Mouse (Mus musculus): ENCODE data around the gene Pdzd8. TPM values are rescaled to one million over a fixed set of nuclear protein-coding genes. Genes with fewer than 3 reads are reported as not detected.

The Pdzd8 gene
- total RNA-seq, 2 experiments from 2014 or later, result 40.0 to 40.8 TPM

GRCm38 (mm10) chr19:59273190-59273589 is 72.4 kb downstream of the Pdzd8 start:
- no peak for DNase-seq

DNA sequence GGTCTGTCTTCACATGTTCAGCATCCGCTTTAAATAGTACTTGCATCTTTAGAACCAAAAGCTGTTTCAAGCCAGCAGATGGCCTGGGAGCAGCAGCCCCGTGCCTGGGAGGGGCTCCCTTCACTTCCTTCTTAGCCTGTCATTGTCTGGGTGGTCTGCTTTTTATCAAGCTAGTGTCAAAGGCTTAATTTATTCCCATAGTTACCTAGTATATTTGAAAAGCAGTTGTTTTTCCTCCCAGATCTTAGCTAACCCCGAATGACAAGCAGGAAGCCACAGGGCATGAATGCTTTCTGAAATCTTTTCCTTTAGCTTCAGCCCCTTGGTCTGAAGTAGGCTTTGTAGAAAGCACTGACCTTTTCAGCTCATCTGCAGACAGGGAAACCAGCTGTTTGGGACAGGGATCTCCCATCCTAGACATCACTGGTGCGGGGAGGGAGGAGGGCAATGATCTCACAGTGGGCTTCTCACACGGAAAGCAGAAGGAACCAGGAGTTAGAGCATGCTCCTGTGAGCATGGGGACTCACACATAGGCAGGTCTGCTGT is 78.1 kb downstream of the Pdzd8 start:
- peak; percentile 27 for DNase-seq

DNA sequence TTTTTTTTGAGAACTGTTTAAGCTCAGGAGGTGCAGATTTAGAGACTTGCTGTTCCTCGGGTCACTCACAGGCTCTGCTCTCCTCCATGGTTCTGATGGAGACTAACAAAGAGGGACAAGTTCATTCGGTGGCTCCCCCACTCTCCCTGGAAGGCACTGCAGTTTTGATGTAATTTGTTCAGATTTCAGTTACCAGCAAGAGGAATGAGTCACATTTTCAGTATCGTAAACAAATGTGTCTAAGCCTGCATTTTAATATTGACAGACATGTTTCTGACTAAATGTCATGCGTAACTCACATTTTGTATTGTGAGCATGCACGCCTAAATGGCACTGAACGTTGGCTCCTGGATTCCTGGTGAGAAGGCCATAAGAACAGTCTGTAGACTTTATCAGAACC is 79.7 kb downstream of the Pdzd8 start:
- no peak for DNase-seq

DNA sequence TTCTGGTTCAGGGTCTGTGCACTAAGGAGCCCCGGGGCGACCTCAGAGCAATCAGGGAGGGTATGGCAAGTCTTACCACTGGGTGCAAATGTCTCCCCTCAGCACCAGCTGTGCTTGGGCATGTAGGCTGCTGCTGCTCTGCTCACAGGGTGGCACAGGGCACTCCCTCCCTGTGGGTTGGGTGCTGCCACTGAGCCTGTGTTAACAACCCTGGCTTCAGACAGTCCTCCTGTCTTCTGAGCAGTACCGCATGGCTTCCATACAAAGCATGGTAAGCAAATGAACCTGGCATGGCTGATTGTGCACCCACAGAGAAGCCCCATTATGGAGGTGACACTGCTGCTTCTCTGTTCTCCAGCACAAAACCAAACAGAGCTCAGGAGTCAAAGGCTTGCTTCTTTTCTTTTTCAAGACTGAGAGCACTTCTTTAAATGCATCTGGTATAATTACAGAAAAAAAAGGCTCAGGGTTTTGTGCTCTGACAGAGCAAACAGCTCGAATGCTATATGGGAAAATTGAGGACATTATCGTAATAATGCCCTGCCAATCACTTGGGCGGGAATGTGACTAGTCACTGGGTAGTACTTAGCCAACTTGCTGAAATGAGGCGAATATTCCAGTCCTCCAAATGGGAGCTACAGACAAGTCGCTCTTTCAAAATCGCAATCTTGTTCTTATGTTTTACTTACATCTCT is 80.6 kb downstream of the Pdzd8 start:
- no peak for DNase-seq

DNA sequence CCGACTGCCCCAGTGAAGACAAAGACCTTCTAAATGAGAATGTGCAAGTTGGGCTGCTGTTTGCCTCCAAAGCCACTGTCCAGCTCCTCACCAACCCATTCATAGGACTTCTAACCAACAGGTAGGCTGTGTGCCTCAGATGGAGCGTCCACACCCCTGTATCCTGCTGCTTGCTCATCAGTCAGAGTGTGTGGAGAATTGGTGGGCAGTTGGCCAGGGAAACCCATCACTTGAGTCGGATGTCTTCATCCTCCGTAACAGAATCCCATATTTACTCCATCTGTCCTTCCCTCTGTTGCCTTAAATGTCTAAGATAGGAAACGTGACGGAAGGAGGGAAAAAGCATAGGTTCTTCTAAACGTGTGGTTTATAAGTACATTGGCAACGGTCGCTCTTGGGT is 82.4 kb downstream of the Pdzd8 start:
- DNase-seq, result no peak

GRCm38 (mm10) chr19:59261604-59262003 is 84.0 kb downstream of the Pdzd8 start:
- DNase-seq, result no peak

- peak; percentile 33 for DNase-seq
Measured at GRCm38 (mm10) chr19:59260718-59261442, 84.7 kb downstream of the Pdzd8 start, which contains the start of gene Slc18a2. Gene Slc18a2 (plus strand): TSS chr19:59260896.

DNA sequence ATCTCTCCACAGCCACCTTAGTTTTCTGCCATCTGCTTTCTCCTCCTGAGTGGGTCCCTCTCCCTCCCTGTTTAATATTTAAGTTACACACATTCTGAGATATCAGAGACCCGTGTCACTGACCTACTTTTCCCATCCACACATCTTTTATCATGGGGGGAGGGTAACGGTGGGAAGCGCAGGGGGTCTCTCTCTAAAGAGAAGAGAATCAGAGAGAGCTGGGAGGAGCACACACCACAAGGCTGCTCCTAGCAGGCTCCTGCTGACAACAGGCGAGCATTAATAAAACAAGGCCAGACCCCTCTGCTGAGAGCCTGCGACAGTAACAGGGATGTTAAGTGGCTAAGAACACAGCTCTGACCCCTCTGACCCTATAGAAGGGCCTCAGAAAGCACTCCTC is 85.9 kb downstream of the Pdzd8 start:
- DNase-seq, result no peak

DNA sequence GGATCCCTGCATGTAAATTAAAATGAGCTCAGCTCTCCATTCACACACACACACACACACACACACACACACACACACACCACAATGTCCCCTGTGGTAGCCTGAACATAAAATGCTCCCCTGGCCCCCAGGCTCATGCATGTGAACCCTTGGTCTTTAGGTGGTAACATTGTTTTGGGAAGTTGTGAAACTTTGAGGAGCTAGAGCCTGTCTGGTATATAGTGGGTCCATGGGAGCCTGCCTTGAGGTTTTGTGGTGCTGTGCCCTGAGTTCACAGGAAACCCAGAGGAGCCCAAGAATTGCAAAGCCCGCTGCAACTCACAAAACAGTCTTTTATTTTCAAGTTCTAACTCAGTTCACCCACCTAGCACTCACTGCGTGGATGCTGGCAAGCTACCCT is 92.9 kb downstream of the Pdzd8 start:
- DNase-seq, result no peak

- DNase-seq, result no peak
Measured at GRCm38 (mm10) chr19:59248553-59249286, 96.9 kb downstream of the Pdzd8 start.

GRCm38 (mm10) chr19:59248144-59248543 is 97.4 kb downstream of the Pdzd8 start:
- no peak for DNase-seq

Other genes with a start within 250 kb of the Pdzd8 start
- gene Vax1, start 175.7 kb downstream of the Pdzd8 start, total RNA-seq (2021), result not detected
- gene Kcnk18, start 126.6 kb downstream of the Pdzd8 start, total RNA-seq (2021), result not detected
- gene Slc18a2, start 84.9 kb downstream of the Pdzd8 start, total RNA-seq (2021), result 1 to 10 TPM; 2.0 to 2.5 TPM
- gene Rps12-ps3, start 23.5 kb downstream of the Pdzd8 start, total RNA-seq (2021), result 100 to 1,000 TPM; 488 to 516 TPM
- gene Emx2, start 112.6 kb upstream of the Pdzd8 start, total RNA-seq (2021), result not detected

Measured in heart, postnatal 4 days (tissue).